Mouse (Mus musculus) MEL (cell line): ENCODE results near the gene Abca15. TPM values are rescaled to one million over a fixed set of nuclear protein-coding genes. Genes with fewer than 3 reads are reported as not detected.
A peak's percentile ranks its signal among the peaks of the same experiment; 100 is the strongest.

ENCODE experiments used
- MEF2A ChIP-seq: IDR thresholded peaks from 2 replicates; pipeline ENCODE4 v1.6.1; 2014; ENCODE audit warnings: low read depth, mild to moderate bottlenecking, inconsistent platforms, low read length, improper control_type of control experiment; ENCODE audit not compliant: poor library complexity, insufficient replicate concordance, severe bottlenecking; ENCODE audit errors: extremely low read depth
- NRF1 ChIP-seq: IDR thresholded peaks from 2 replicates; pipeline ENCODE4 v1.6.1; 2014; ENCODE audit warnings: low read depth, mild to moderate bottlenecking, inconsistent platforms, low read length, improper control_type of control experiment, moderate library complexity; ENCODE audit not compliant: poor library complexity, insufficient read depth, severe bottlenecking
- RCOR1 ChIP-seq: IDR thresholded peaks from 2 replicates; pipeline ENCODE4 v1.6.1; 2012; ENCODE audit warnings: low read depth, mild to moderate bottlenecking, inconsistent platforms, low read length, improper control_type of control experiment
- TAL1 ChIP-seq: IDR thresholded peaks from 2 replicates; pipeline ENCODE4 v1.6.1; 2012; ENCODE audit warnings: mild to moderate bottlenecking, inconsistent platforms, low read length, moderate library complexity, mixed read lengths
- TCF12 ChIP-seq: IDR thresholded peaks from 2 replicates; pipeline ENCODE4 v1.6.1; 2014; ENCODE audit warnings: low read depth, mild to moderate bottlenecking, inconsistent platforms, low read length, improper control_type of control experiment, moderate library complexity
- polyA plus RNA-seq, 2 experiments: library from polyadenylated mRNA; stranded (reverse) in 1 of 2; unstranded in 1 of 2; fragments of >175 nt in 1 of 2; fragments of >200 nt in 1 of 2; gene quantifications; 2 replicates each; pipeline versions ENCODE4 v1.2.1 to v1.2.4; 2012; ENCODE audit warnings: low replicate concordance in 2 of 2, low read depth in 1 of 2; ENCODE audit not compliant: insufficient read length in 2 of 2, insufficient read depth in 1 of 2, missing spikeins in 1 of 2
- total RNA-seq: library from RNA; depleted of rRNA; stranded (reverse); fragments of 300-350 nt; gene quantifications from 2 replicates; pipeline ENCODE4 v1.2.3, GENCODE M21; 2012; rRNA removed

Gene Abca15
- total and polyA plus RNA-seq, 3 experiments: not detected

DNA sequence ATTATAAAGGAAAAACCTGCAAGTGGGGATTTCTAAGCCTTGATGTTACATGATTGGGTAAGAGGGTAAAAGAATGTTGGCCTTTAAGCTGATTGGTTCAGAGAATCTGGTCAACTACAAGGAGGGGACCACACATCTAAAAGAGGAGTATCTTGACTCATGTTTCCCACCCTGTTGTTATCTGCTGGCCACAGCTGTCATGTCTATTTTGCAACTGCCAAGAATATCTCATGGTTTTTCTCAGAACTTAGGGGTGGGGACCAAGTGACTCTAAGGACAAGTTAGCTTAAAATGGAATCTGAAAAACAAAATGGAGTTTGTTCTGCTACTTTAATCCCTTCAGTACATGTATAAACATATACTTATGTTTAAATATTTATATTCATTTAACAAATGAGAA lies 103.0 kb downstream of the Abca15 start (continued):
- TF ChIP-seq TCF12 (peak; percentile 92), RCOR1 (peak; percentile 63; the same call in 1 of the 2 replicates), NRF1 (no peak), MEF2A (peak; percentile 88; the same call in 1 of the 2 replicates), TAL1 (peak; percentile 91)

Other genes with a start within 250 kb of the Abca15 start
- gene Dnah3, start 233.4 kb upstream of the Abca15 start, total RNA-seq: not detected in 2 replicates
- not detected for gene Dnah3, start 233.4 kb upstream of the Abca15 start, polyA plus RNA-seq
- not detected in 2 replicates for gene Tmem159, start 226.3 kb upstream of the Abca15 start, total RNA-seq
- not detected for gene Tmem159, start 226.3 kb upstream of the Abca15 start, polyA plus RNA-seq
- gene Zp2, start 183.4 kb upstream of the Abca15 start, total RNA-seq: not detected in 2 replicates
- not detected for gene Zp2, start 183.4 kb upstream of the Abca15 start, polyA plus RNA-seq
- not detected in 2 replicates for gene Anks4b, start 154.8 kb upstream of the Abca15 start, total RNA-seq
- not detected for gene Anks4b, start 154.8 kb upstream of the Abca15 start, polyA plus RNA-seq
- not detected in 2 replicates for gene Crym, start 126.6 kb upstream of the Abca15 start, total RNA-seq
- not detected for gene Crym, start 126.6 kb upstream of the Abca15 start, polyA plus RNA-seq
- not detected in 2 replicates for gene Abca14, start 124.7 kb upstream of the Abca15 start, total RNA-seq
- not detected for gene Abca14, start 124.7 kb upstream of the Abca15 start, polyA plus RNA-seq
- not detected in 2 replicates for gene Abca16, start 81.0 kb downstream of the Abca15 start, total RNA-seq
- gene Abca16, start 81.0 kb downstream of the Abca15 start, polyA plus RNA-seq: not detected